Mouse (Mus musculus) liver, adult 2 months (tissue): ENCODE measurements around the gene Plekhm3.

Experiments used
- CTCF ChIP-seq: fragments of 200-500 bp; IDR thresholded peaks from 2 replicates; pipeline ENCODE4 v1.5.1; 2011; ENCODE audit warnings: low read depth, low read length, control low read depth
- POLR2A ChIP-seq: fragments of 200-500 bp; IDR thresholded peaks from 2 replicates; pipeline ENCODE4 v1.6.1; 2011; ENCODE audit warnings: low read length, control low read depth; ENCODE audit not compliant: insufficient read depth; ENCODE audit errors: extremely low read depth

- TF ChIP-seq CTCF (no peak), POLR2A (no peak)
Observed at GRCm38 (mm10) chr1:64867684-64868083, 88.9 kb downstream of the Plekhm3 start.
